Mouse (Mus musculus): ENCODE results near the gene Gm10944.

- no peak for TF ChIP-seq CTCF (IDR thresholded peaks at IDR 0.05; ENCODE audit: extremely low read depth, insufficient read depth, insufficient read length, insufficient replicate concordance)
- no peak for TF ChIP-seq POLR2A (IDR thresholded peaks at IDR 0.05; ENCODE audit: low read depth, low read length)
Observed at GRCm38 (mm10) chr10:10656621-10657020, 24.5 kb upstream of the Gm10944 start.
